Mouse (Mus musculus): ENCODE results near the gene Cnot3. TPM values are rescaled to one million over a fixed set of nuclear protein-coding genes. Genes with fewer than 3 reads are reported as not detected.
"Not testable (repeated sequence)": the region's sequence is repeated elsewhere in the genome, so short reads cannot be mapped to it uniquely, and the experiment has no call there.

Gene Cnot3
- 22.8 and 25.3 TPM in 2 replicates for polyA plus RNA-seq (2015; fragmentation: Nextera tagmentation; extraction: Ambion mirVana)

GRCm38 (mm10) chr7:3644672-3645487 is at the start of gene Cnot3:
Cnot3 (plus strand) TSS chr7:3645268.
- H3K4me2 ChIP-seq, result peak within 1 kb of the TSS; percentile 88
- no peaks in the 10 kb centered on the region for H3K9me3 ChIP-seq (replicated peaks)
- under 1% methylated on average over 54 of the region's 58 CpGs for WGBS (ENCODE audit: insufficient replicate concordance)
- no peaks in the 10 kb centered on the region for H3K27me3 ChIP-seq
- DNase-seq (peak; percentile 99), ATAC-seq (ENCODE audit: low read depth) (peak; percentile 96)
- peaks cover 51% of the 10 kb centered on the region for H3K36me3 ChIP-seq
- H3K9ac ChIP-seq, result peak within 1 kb of the TSS; percentile 99
- H3K4me3 ChIP-seq (replicated peaks), result peak within 1 kb of the TSS; percentile 99
- H3K4me1 ChIP-seq (replicated peaks), result peaks cover 54% of the 10 kb centered on the region
- H3K27ac ChIP-seq, result peak within 1 kb of the TSS; percentile 96

GRCm38 (mm10) chr7:3597755-3598154 is 47.3 kb upstream of the Cnot3 start:
- not testable (repeated sequence) for H3K36me3 ChIP-seq; H3K9me3 ChIP-seq (replicated peaks); H3K9ac ChIP-seq; DNase-seq; H3K4me2 ChIP-seq; H3K4me1 ChIP-seq (replicated peaks); H3K27ac ChIP-seq; ATAC-seq (ENCODE audit: low read depth); H3K4me3 ChIP-seq (replicated peaks); H3K27me3 ChIP-seq
- WGBS (ENCODE audit: insufficient replicate concordance), result 25% methylated on average over 1 of the region's 1 CpGs

DNA sequence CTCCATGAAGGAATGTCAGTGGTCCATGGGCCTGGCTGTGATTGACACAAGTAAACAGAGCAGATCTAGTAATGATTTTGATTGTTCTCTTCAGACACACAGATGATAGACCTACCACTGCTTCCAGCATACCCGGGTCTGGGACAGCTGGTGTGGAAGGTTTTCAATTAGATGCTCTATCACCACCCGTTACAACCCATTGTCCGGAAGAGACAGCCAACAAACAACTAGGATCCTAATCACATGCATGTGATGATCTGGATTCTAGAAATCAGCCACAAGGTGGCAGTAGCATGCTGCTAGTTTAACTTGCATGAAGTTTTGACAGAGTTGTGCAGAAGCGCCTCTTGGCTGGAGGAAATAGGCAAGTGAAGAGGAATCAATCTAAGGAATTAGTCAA is 43.9 kb upstream of the Cnot3 start:
- H3K4me3 ChIP-seq (replicated peaks), result no peak overlapping the region
- no peak overlapping the region for H3K9ac ChIP-seq
- 8% methylated on average over 4 of the region's 4 CpGs for WGBS (ENCODE audit: insufficient replicate concordance)
- no peak overlapping the region for H3K4me2 ChIP-seq
- DNase-seq (peak; percentile 40), ATAC-seq (ENCODE audit: low read depth) (no peak)
- no peak overlapping the region for H3K27ac ChIP-seq
- H3K9me3 ChIP-seq (replicated peaks), result no peaks in the 10 kb centered on the region
- no peaks in the 10 kb centered on the region for H3K27me3 ChIP-seq
- no peaks in the 10 kb centered on the region for H3K36me3 ChIP-seq
- H3K4me1 ChIP-seq (replicated peaks), result no peaks in the 10 kb centered on the region

DNA sequence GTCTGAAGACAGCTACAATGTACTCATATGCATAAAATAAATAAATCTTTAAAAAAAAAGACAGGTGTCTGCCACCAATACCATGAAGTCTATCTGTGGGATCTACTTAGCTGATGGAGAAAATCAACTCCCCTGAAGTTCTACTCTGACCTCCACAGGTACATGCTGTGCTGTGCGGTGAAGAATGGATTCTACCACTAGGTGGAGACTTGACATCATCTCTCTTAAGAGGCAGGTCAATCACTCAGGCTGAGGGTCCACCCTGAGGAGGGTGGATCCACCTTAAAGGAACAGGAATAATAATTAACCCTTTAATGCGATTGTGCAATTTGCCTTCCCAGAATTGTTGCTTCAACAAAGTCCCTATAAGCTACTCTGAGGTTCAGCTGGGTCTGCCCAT is 38.3 kb upstream of the Cnot3 start:
- no peak overlapping the region for H3K27ac ChIP-seq
- DNase-seq (no peak), ATAC-seq (ENCODE audit: low read depth) (0 out of 2 replicates have a peak, but pooled peaks have one; percentile 57)
- H3K27me3 ChIP-seq, result no peaks in the 10 kb centered on the region
- H3K9ac ChIP-seq, result no peak overlapping the region
- no peak overlapping the region for H3K4me2 ChIP-seq
- H3K4me1 ChIP-seq (replicated peaks), result no peaks in the 10 kb centered on the region
- H3K36me3 ChIP-seq, result no peaks in the 10 kb centered on the region
- 14% methylated on average over 2 of the region's 2 CpGs for WGBS (ENCODE audit: insufficient replicate concordance)
- H3K9me3 ChIP-seq (replicated peaks), result no peaks in the 10 kb centered on the region
- H3K4me3 ChIP-seq (replicated peaks), result no peak overlapping the region

DNA sequence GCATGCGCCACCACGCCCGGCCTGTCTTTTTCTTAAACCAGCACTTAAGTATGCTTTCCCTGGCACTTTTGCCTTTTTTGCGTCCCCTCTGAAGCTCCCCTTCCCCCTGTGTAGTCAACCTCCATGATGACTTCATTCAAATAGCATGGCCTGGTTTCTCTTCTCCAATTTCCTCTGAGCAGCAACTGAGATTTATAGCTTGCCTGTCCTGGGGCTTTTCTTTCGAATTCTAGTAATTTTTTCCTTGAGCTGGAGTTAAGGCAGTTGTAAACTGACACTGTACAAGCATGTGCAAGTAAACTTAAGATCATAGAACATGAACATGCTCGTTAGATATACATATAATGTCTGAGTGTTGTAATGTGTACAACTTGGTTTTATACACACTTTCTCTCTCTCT is 37.7 kb upstream of the Cnot3 start:
- Histone ChIP-seq H3K4me1 (replicated peaks) (no peaks in the 10 kb centered on the region), H3K9me3 (replicated peaks) (no peaks in the 10 kb centered on the region), H3K27ac (no peak overlapping the region), H3K36me3 (no peaks in the 10 kb centered on the region), H3K9ac (no peak overlapping the region), H3K27me3 (no peaks in the 10 kb centered on the region), H3K4me2 (no peak overlapping the region), H3K4me3 (replicated peaks) (no peak overlapping the region)
- ATAC-seq (ENCODE audit: low read depth) (no peak), DNase-seq (no peak)
- 62% methylated on average over 6 of the region's 6 CpGs for WGBS (ENCODE audit: insufficient replicate concordance)

DNA sequence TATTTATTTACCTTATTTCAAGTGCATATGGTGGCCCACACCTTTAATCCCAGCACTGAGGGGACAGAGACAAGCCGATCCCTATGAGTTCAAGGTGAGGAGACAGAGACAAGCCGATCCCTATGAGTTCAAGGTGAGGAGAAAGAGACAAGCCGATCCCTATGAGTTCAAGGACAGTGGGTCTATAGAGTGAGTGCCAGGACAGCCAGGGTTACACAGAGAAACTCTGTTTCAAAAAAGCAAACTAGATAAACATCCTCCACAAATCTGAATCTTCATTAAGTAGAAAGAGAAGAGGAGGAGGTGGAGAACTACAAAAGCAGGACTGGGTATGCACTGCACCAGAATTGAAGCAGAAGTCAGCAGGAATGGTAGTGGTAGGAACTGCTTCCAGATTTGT is 36.4 kb upstream of the Cnot3 start:
- DNase-seq (no peak), ATAC-seq (ENCODE audit: low read depth) (no peak)
- H3K4me2 ChIP-seq, result no peak overlapping the region
- no peaks in the 10 kb centered on the region for H3K9me3 ChIP-seq (replicated peaks)
- 70% methylated on average over 3 of the region's 3 CpGs for WGBS (ENCODE audit: insufficient replicate concordance)
- no peak overlapping the region for H3K4me3 ChIP-seq (replicated peaks)
- H3K27ac ChIP-seq, result no peak overlapping the region
- H3K27me3 ChIP-seq, result no peaks in the 10 kb centered on the region
- H3K4me1 ChIP-seq (replicated peaks), result no peaks in the 10 kb centered on the region
- H3K36me3 ChIP-seq, result no peaks in the 10 kb centered on the region
- H3K9ac ChIP-seq, result no peak overlapping the region

GRCm38 (mm10) chr7:3609082-3609481 is 36.0 kb upstream of the Cnot3 start:
- H3K4me3 ChIP-seq (replicated peaks), result no peak overlapping the region
- no peaks in the 10 kb centered on the region for H3K27me3 ChIP-seq
- no peaks in the 10 kb centered on the region for H3K36me3 ChIP-seq
- H3K4me1 ChIP-seq (replicated peaks), result no peaks in the 10 kb centered on the region
- ATAC-seq (ENCODE audit: low read depth) (no peak), DNase-seq (no peak)
- no peak overlapping the region for H3K9ac ChIP-seq
- no peak overlapping the region for H3K4me2 ChIP-seq
- 37% methylated on average over 3 of the region's 3 CpGs for WGBS (ENCODE audit: insufficient replicate concordance)
- no peak overlapping the region for H3K27ac ChIP-seq
- no peaks in the 10 kb centered on the region for H3K9me3 ChIP-seq (replicated peaks)

- Histone ChIP-seq H3K36me3 (no peaks in the 10 kb centered on the region), H3K27ac (no peak overlapping the region), H3K4me3 (replicated peaks) (no peak overlapping the region), H3K4me2 (no peak overlapping the region), H3K9ac (no peak overlapping the region), H3K9me3 (replicated peaks) (no peaks in the 10 kb centered on the region), H3K27me3 (no peaks in the 10 kb centered on the region), H3K4me1 (replicated peaks) (no peaks in the 10 kb centered on the region)
- WGBS (ENCODE audit: insufficient replicate concordance), result 20% methylated on average over 3 of the region's 3 CpGs
- DNase-seq (no peak), ATAC-seq (ENCODE audit: low read depth) (no peak)
These were observed 34.6 kb upstream of the Cnot3 start for GRCm38 (mm10) chr7:3610437-3610836.

GRCm38 (mm10) chr7:3611006-3611405 is 34.1 kb upstream of the Cnot3 start:
- Histone ChIP-seq H3K4me2 (no peak overlapping the region), H3K36me3 (no peaks in the 10 kb centered on the region), H3K9ac (no peak overlapping the region), H3K4me1 (replicated peaks) (peaks cover 2% of the 10 kb centered on the region), H3K27me3 (no peaks in the 10 kb centered on the region), H3K9me3 (replicated peaks) (no peaks in the 10 kb centered on the region), H3K4me3 (replicated peaks) (no peak overlapping the region), H3K27ac (no peak overlapping the region)
- DNase-seq, result no peak
- 81% methylated on average over 13 of the region's 13 CpGs for WGBS (ENCODE audit: insufficient replicate concordance)
- ATAC-seq (ENCODE audit: low read depth), result peak; percentile 30; the same call in 1 of the 2 replicates

DNA sequence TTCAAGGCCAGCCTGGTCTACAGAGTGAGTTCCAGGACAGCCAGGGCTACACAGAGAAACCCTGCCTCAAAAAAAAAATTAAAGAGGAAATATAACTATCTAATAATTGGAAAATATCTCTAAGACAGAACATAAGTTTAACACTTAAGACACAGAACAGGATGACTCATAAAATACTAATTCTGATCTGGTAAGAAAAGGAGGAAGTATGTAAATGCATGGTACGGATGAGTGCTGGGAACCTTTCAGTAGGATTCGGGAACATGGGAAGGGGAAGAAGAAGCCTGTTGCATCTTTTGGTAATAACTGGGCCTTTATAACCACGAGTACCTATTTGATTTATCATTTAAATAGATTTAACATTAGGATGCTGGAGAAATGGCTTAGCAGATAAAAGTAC is 31.0 kb upstream of the Cnot3 start:
- H3K36me3 ChIP-seq, result peaks cover 6% of the 10 kb centered on the region; the same call in 1 of the 2 replicates
- 59% methylated on average over 3 of the region's 3 CpGs for WGBS (ENCODE audit: insufficient replicate concordance)
- ATAC-seq (ENCODE audit: low read depth), result no peak
- peaks cover 27% of the 10 kb centered on the region for H3K4me1 ChIP-seq (replicated peaks)
- H3K9me3 ChIP-seq (replicated peaks), result no peaks in the 10 kb centered on the region
- no peaks in the 10 kb centered on the region for H3K27me3 ChIP-seq
- no peak overlapping the region for H3K4me2 ChIP-seq
- no peak overlapping the region for H3K9ac ChIP-seq
- no peak overlapping the region for H3K27ac ChIP-seq
- no peak for DNase-seq
- no peak overlapping the region for H3K4me3 ChIP-seq (replicated peaks)

- peaks cover 29% of the 10 kb centered on the region for H3K4me1 ChIP-seq (replicated peaks)
- ATAC-seq (ENCODE audit: low read depth) (no peak), DNase-seq (no peak)
- H3K4me3 ChIP-seq (replicated peaks), result peak within 1 kb of the TSS; percentile 71
- WGBS (ENCODE audit: insufficient replicate concordance), result 62% methylated on average over 4 of the region's 4 CpGs
- no peaks in the 10 kb centered on the region for H3K9me3 ChIP-seq (replicated peaks)
- peak within 1 kb of the TSS; percentile 85 for H3K4me2 ChIP-seq
- H3K36me3 ChIP-seq, result peaks cover 26% of the 10 kb centered on the region
- H3K27me3 ChIP-seq, result no peaks in the 10 kb centered on the region
- H3K9ac ChIP-seq, result no peak within 1 kb of the TSS
- no peak within 1 kb of the TSS for H3K27ac ChIP-seq
These were observed 29.0 kb upstream of the Cnot3 start, which contains the start of gene Oscar for GRCm38 (mm10) chr7:3616057-3616388. Oscar (minus strand) TSS chr7:3616157.

Measured in liver, embryonic 13.5 days (tissue).